Mouse (Mus musculus): ENCODE measurements around the gene Epha2. TPM values are rescaled to one million over a fixed set of nuclear protein-coding genes. Genes with fewer than 3 reads are reported as not detected.

Epha2 gene
- polyA plus RNA-seq, 1 experiment from 2014 or later = 7.6 TPM

DNA sequence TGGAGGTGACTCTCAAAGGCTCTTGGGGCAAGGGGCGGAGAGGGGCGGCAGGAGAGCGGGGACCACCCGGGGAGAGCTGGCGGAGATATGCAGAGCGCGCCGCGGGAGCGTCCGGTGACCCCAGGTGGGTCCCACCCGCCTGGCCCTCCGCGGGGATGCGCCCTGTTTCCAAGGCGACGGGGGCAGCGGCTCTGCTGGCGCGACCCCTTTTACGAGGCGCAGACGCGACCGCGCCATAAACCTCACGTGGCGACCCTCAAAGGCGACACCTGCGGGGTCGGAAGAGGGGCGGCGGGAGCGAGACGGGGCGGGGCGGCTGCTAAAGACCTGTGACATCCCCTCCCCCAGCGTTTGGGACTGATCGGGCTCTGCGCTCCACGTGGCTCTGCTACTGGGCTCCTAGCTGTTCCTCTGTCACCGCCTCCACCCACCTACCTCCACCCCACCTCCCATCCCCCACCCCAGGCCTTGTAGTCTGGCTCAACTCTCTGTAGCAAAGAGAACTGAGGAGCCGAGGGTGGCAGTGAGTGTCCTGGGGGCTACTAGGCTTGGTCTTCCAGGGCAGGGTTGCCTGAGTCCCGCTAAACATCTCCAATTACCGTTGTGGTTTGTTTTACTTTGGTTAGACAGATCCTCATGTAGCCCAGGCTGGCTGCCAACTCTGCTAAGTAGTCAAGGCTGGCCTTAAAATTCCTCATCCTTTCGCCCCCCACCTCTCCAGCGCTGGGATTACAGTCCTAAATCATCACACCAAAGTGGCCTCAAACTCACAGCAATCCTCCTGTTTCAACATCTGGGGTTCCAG lies 9.3 kb upstream of the Epha2 start:
- H3K4me1 ChIP-seq (ENCODE audit: control insufficient read depth, insufficient read depth, low read length) = peaks cover 33% of the 10 kb centered on the region
- H3K36me3 ChIP-seq (ENCODE audit: control insufficient read depth, insufficient read depth, low read length) = no peaks in the 10 kb centered on the region
- peak overlapping the region; percentile 45 for H3K4me3 ChIP-seq (ENCODE audit: low read length)
- H3K27ac ChIP-seq (ENCODE audit: low read length) = no peak overlapping the region
- no peak for ATAC-seq
- no peaks in the 10 kb centered on the region for H3K9me3 ChIP-seq (ENCODE audit: control insufficient read depth, low read length)
- 4% methylated on average over 45 of the region's 47 CpGs for WGBS
- H3K27me3 ChIP-seq (replicated peaks; ENCODE audit: control insufficient read depth, insufficient read depth, low read length) = peaks cover 4% of the 10 kb centered on the region; the same call in 1 of the 2 replicates
- peak overlapping the region; percentile 61 for H3K9ac ChIP-seq (ENCODE audit: low read depth, low read length)
- H3K4me2 ChIP-seq (ENCODE audit: low read depth, low read length) = peak overlapping the region; percentile 88

DNA sequence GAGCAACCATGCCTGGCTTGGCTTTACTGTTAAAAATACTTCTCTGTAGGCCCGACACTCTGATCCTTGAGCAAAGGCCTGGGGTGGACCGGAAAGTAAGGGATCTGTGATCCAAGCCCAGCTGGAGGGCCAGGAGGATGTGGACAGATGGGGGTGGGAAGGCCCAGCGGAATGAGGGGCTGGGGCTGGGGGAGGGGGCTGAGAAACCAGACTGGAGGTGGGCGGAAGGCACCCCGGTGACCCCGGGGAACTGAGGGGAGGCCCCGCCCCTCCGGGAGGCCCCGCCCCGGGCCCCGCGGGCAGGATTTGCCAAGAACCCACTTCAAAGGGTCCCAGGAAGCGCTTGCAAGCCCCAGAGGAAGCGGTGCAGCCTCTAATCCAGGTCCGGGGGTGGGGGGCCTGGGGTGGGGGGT lies 5.3 kb upstream of the Epha2 start:
- Histone ChIP-seq H3K9me3 (ENCODE audit: control insufficient read depth, low read length) (no peaks in the 10 kb centered on the region), H3K27ac (ENCODE audit: low read length) (no peak overlapping the region), H3K9ac (ENCODE audit: low read depth, low read length) (peak overlapping the region; percentile 38; the same call in 1 of the 2 replicates), H3K4me2 (ENCODE audit: low read depth, low read length) (no peak overlapping the region), H3K4me1 (ENCODE audit: control insufficient read depth, insufficient read depth, low read length) (peaks cover 29% of the 10 kb centered on the region), H3K4me3 (ENCODE audit: low read length) (no peak overlapping the region), H3K27me3 (replicated peaks; ENCODE audit: control insufficient read depth, insufficient read depth, low read length) (peaks cover 4% of the 10 kb centered on the region; the same call in 1 of the 2 replicates), H3K36me3 (ENCODE audit: control insufficient read depth, insufficient read depth, low read length) (no peaks in the 10 kb centered on the region)
- no peak for ATAC-seq
- WGBS = 11% methylated on average over 13 of the region's 15 CpGs

DNA sequence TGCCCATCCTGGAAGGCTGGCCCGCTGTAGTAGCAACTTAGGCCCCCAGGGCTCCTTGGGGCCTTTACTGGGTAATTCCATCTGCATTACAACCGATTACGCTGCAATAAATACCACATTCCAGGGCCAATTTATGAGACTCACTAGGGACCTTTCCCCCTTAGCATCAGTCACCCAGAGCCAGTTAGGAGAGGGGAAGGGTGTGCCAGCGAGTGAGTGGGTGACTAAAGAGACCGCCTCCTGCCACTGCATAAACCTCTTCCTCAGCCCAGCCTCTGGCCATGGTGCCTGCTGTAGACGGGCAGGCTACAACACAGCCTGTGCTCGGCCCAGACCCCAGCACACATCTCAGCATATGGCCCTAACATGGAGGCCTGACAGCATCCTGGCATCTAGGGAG lies 3.1 kb upstream of the Epha2 start:
- Histone ChIP-seq H3K4me1 (ENCODE audit: control insufficient read depth, insufficient read depth, low read length) (peaks cover 22% of the 10 kb centered on the region), H3K36me3 (ENCODE audit: control insufficient read depth, insufficient read depth, low read length) (no peaks in the 10 kb centered on the region), H3K9me3 (ENCODE audit: control insufficient read depth, low read length) (no peaks in the 10 kb centered on the region), H3K27ac (ENCODE audit: low read length) (no peak overlapping the region), H3K27me3 (replicated peaks; ENCODE audit: control insufficient read depth, insufficient read depth, low read length) (no peaks in the 10 kb centered on the region), H3K9ac (ENCODE audit: low read depth, low read length) (no peak overlapping the region), H3K4me2 (ENCODE audit: low read depth, low read length) (0 out of 2 replicates have a peak overlapping the region, but pooled peaks have one; percentile 7), H3K4me3 (ENCODE audit: low read length) (no peak overlapping the region)
- WGBS = 48% methylated on average over 7 of the region's 7 CpGs
- peak; percentile 63 for ATAC-seq

- Histone ChIP-seq H3K4me3 (ENCODE audit: low read length) (no peak overlapping the region), H3K9ac (ENCODE audit: low read depth, low read length) (no peak overlapping the region), H3K4me1 (ENCODE audit: control insufficient read depth, insufficient read depth, low read length) (peaks cover 26% of the 10 kb centered on the region)
Observed at GRCm38 (mm10) chr4:141299356-141299755, 1.7 kb upstream of the Epha2 start.

GRCm38 (mm10) chr4:141300196-141300595 lies 844 bp upstream of the Epha2 start:
- no peak overlapping the region; the same call in 1 of the 2 replicates for H3K4me2 ChIP-seq (ENCODE audit: low read depth, low read length)
- no peaks in the 10 kb centered on the region for H3K27me3 ChIP-seq (replicated peaks; ENCODE audit: control insufficient read depth, insufficient read depth, low read length)
- H3K27ac ChIP-seq (ENCODE audit: low read length) = no peak overlapping the region
- no peaks in the 10 kb centered on the region for H3K36me3 ChIP-seq (ENCODE audit: control insufficient read depth, insufficient read depth, low read length)
- H3K4me3 ChIP-seq (ENCODE audit: low read length) = no peak overlapping the region
- no peaks in the 10 kb centered on the region for H3K9me3 ChIP-seq (ENCODE audit: control insufficient read depth, low read length)
- no peak overlapping the region for H3K9ac ChIP-seq (ENCODE audit: low read depth, low read length)
- peaks cover 27% of the 10 kb centered on the region for H3K4me1 ChIP-seq (ENCODE audit: control insufficient read depth, insufficient read depth, low read length)
- no peak for ATAC-seq
- WGBS = 56% methylated on average over 4 of the region's 4 CpGs

More at GRCm38 (mm10) chr4:141299356-141299755, 1.7 kb upstream of the Epha2 start:
- WGBS = 65% methylated on average over 13 of the region's 13 CpGs
- Histone ChIP-seq H3K27me3 (replicated peaks; ENCODE audit: control insufficient read depth, insufficient read depth, low read length) (no peaks in the 10 kb centered on the region), H3K27ac (ENCODE audit: low read length) (no peak overlapping the region), H3K9me3 (ENCODE audit: control insufficient read depth, low read length) (no peaks in the 10 kb centered on the region), H3K36me3 (ENCODE audit: control insufficient read depth, insufficient read depth, low read length) (no peaks in the 10 kb centered on the region), H3K4me2 (ENCODE audit: low read depth, low read length) (no peak overlapping the region)
- no peak for ATAC-seq

DNA sequence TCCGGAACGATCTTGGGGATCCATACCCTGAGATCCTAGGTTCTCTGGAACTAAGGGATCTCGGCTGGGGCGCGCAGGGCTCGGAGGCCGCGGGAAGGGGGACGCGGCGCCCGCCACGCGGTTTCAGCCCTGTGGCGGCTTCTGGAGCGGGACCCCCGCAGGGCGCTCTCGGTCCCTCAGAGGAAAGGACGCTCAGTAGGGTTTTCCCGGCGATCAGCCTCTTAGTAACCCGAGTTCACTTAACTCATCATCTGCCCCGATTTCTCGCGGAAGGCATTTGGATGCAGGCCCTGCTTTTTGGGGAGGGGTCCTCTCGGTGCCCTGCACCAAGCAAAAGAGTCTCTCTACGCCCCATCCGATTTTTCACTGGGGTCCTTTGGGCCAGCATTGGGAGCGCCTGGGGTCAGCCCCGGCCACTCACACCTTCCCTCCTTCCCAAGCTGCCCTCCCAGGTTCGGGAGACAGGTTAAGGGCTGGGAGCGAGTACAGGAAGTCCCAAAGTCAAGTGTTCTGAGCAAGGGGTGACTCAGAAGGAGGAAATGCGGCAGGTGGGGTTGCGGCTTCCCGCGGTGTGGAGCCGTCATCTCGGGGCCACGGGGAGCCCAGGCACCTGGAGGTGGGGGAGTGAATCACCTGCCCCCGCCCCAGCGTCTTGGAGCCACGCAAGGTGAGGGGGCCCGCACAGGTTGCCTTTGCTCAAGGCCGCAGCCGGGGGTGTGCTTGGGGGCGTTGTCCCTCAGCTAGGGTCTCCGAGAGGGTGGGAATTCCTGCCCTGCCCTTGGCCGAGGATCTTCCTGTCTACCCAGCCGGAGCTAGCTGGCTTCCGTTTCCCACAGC lies 769 bp downstream of the Epha2 start:
- ATAC-seq = peak; percentile 34
- Histone ChIP-seq H3K4me2 (ENCODE audit: low read depth, low read length) (peak overlapping the region; percentile 84), H3K4me1 (ENCODE audit: control insufficient read depth, insufficient read depth, low read length) (peaks cover 32% of the 10 kb centered on the region), H3K4me3 (ENCODE audit: low read length) (peak overlapping the region; percentile 81), H3K9ac (ENCODE audit: low read depth, low read length) (peak overlapping the region; percentile 84), H3K27me3 (replicated peaks; ENCODE audit: control insufficient read depth, insufficient read depth, low read length) (no peaks in the 10 kb centered on the region), H3K27ac (ENCODE audit: low read length) (peak overlapping the region; percentile 60), H3K9me3 (ENCODE audit: control insufficient read depth, low read length) (no peaks in the 10 kb centered on the region), H3K36me3 (ENCODE audit: control insufficient read depth, insufficient read depth, low read length) (no peaks in the 10 kb centered on the region)
- 1% methylated on average over 45 of the region's 51 CpGs for WGBS

- Histone ChIP-seq H3K4me3 (ENCODE audit: low read length) (peak overlapping the region; percentile 81), H3K4me2 (ENCODE audit: low read depth, low read length) (peak overlapping the region; percentile 84), H3K36me3 (ENCODE audit: control insufficient read depth, insufficient read depth, low read length) (no peaks in the 10 kb centered on the region), H3K27me3 (replicated peaks; ENCODE audit: control insufficient read depth, insufficient read depth, low read length) (no peaks in the 10 kb centered on the region), H3K27ac (ENCODE audit: low read length) (peak overlapping the region; percentile 60), H3K4me1 (ENCODE audit: control insufficient read depth, insufficient read depth, low read length) (peaks cover 30% of the 10 kb centered on the region), H3K9ac (ENCODE audit: low read depth, low read length) (peak overlapping the region; percentile 84), H3K9me3 (ENCODE audit: control insufficient read depth, low read length) (no peaks in the 10 kb centered on the region)
- WGBS = 18% methylated on average over 27 of the region's 27 CpGs
- ATAC-seq = no peak
Observed at GRCm38 (mm10) chr4:141302428-141303401, 1.7 kb downstream of the Epha2 start.

GRCm38 (mm10) chr4:141303402-141304222 lies 2.6 kb downstream of the Epha2 start:
- Histone ChIP-seq H3K4me1 (ENCODE audit: control insufficient read depth, insufficient read depth, low read length) (peaks cover 29% of the 10 kb centered on the region), H3K27ac (ENCODE audit: low read length) (no peak overlapping the region)
- no peak for ATAC-seq

More at GRCm38 (mm10) chr4:141303402-141304222, 2.6 kb downstream of the Epha2 start:
- peak overlapping the region; percentile 84 for H3K4me2 ChIP-seq (ENCODE audit: low read depth, low read length)
- WGBS = 52% methylated on average over 7 of the region's 7 CpGs
- H3K9me3 ChIP-seq (ENCODE audit: control insufficient read depth, low read length) = no peaks in the 10 kb centered on the region
- H3K36me3 ChIP-seq (ENCODE audit: control insufficient read depth, insufficient read depth, low read length) = no peaks in the 10 kb centered on the region
- no peaks in the 10 kb centered on the region for H3K27me3 ChIP-seq (replicated peaks; ENCODE audit: control insufficient read depth, insufficient read depth, low read length)
- H3K4me3 ChIP-seq (ENCODE audit: low read length) = peak overlapping the region; percentile 81
- H3K9ac ChIP-seq (ENCODE audit: low read depth, low read length) = peak overlapping the region; percentile 84
